Mouse (Mus musculus) left cerebral cortex, postnatal 36 days (tissue): ENCODE measurements around the gene Hdac4. TPM values are rescaled to one million over a fixed set of nuclear protein-coding genes. Genes with fewer than 3 reads are reported as not detected.

ENCODE experiments used
- DNase-seq, 2 experiments: peaks; one replicate each; pipeline ENCODE4 v3.0.0; 2021 to 2022; ENCODE audit warnings: low spot score in 2 of 2, mixed read lengths in 1 of 2
- intact Hi-C: fragments of 180-260 bp; cut with DNase I; formaldehyde crosslinking; loops from one replicate; pipeline ENCODE4 v1.15.1; 2025
- total RNA-seq, 2 experiments: library from RNA; stranded (reverse); gene quantifications; 2 replicates each; pipeline ENCODE4 v1.2.3; 2021

Hdac4 gene
- total RNA-seq, 2 experiments from 2014 or later, result 105 to 125 TPM

DNA sequence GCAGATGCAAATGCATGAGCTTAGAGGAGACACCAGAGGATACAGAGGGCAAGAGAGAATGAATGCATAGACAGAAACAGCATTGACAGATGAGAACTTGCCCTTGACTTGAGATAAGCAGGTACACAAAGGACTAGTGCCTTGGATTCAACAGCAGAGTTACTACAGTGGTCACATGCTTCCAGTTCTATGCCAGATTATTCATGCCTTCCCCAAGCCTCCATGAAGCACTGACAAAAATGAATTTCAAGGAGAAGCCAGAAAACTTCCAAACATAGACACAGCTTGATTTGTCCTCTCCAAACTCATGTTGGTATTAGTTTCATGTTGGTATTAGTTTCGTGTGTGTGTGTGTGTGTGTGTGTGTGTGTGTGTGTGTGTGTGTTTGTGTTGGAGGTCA is 149.8 kb downstream of the Hdac4 start:
- no peak for DNase-seq
- intact Hi-C loops, result no loop called here

DNA sequence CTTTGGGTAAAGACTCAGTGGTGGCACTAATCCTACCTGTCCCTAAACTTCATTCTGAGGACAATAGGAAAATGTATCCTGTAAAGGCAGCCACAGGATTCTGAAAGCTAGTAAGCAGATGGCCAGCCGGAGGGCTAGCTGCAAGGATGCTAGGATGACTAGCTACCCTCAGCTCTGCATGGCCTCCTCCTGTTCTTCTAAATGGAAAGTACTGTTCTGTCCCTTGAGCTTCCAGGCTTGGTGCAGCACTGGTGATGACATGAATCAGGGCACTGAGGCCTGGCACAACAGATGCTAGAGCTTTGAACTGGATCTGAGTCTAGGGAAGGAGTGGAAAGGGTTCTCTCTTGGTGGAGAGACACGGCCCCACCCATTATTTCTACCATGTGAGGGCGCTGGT is 150.6 kb downstream of the Hdac4 start:
- DNase-seq, result no peak
- intact Hi-C loops, result no loop called here

DNA sequence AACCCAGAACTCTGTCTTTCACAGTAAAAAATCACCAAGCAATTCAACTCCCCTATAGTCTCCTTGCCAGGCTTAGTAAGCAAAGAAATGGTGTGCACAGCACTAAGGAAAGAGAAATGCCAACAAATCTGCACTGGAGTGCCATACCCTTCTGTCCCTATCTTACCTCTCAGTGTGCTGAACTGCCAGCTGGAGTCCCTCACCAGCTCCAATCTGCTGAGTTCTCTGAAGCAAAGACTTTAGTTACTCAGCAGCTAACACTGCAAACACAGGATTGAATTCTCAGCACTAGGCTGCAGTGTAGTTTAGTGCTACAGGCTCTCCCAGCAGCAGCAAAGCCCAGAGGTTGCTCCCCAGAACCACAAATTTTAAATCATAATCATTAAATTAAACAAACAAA is 151.5 kb downstream of the Hdac4 start:
- DNase-seq, result no peak
- intact Hi-C loops, result no loop called here

DNA sequence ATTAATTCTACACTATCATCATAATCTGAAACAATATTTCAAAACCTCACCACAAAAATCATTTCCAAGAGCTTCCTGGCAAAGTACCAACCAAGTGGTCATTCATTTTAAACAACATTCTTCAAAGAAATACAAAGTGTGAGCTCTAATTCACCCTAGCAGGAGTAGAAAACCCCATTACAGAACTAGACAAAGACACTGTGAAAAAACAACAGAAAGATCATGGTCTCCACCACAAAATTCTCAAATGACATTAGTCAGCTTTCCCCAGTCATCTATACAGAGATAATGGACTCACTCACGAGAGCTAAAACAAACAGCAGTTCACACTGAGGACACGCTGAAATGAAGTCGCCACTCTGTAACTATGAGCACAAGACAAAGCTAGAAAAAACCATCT is 153.4 kb downstream of the Hdac4 start:
- no peak for DNase-seq

DNA sequence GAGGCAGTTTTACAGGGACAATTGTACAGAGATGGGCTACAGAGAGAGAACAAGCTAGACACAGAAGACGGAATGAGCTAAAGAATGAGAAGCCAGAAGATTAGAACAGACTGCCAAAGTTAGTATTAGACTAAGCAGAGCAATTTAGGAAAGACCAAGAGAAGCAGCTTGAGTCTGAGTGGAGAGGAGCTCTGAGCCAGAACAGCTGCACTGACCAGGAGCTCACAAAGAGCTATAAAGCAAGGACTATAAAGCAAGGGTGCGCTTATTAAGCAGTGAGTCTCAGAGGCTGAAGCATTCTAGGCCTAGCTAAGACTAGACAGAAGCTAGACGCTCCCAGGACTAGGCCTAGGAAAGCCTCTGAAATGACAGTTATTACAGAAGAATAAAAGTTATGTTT is 154.2 kb downstream of the Hdac4 start:
- no peak for DNase-seq
- intact Hi-C loops, result no loop called here

More for the DNA sequence above, 153.4 kb downstream of the Hdac4 start:
- intact Hi-C loops, result no loop called here

DNA sequence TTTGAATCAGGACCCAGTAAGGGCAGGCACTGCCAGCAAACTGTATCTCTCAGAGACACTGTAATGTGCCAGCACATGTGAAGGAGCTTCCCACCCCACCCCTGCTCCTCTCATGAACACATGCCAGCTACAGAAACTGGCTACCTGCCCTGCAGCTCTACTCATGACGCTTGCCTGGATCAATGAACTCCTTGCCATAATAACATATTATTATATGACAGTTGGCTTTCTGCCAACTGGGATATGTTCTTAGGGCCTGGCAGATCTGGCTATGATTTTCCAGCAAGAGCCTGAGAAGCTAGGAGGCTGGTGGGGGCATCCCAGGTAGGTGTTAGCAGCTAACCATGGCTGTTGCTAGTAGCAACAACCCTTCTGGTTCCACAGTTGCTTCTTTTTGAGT is 156.8 kb downstream of the Hdac4 start:
- DNase-seq, result peak; percentile 16 to 28
- intact Hi-C loops, result no loop called here

DNA sequence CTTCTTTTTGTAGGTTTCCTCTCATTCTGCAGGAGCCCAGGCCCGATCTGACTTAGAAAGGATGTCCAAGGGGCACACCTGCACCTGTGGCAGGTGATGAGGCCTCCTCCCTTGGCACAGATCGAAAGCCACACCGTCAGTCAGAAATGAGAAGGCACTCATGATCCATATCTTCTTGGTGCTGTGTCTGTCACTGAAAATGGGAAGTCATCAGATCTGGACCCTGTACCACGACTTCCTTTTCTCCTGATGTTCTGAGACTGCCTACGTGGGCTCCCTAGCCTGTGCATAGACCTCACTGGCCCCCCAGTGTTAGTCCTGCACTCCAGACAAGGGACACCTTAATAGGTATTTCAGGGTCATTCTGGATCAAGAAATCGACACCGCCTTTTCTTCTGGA is 158.5 kb downstream of the Hdac4 start:
- DNase-seq, result no peak
- intact Hi-C loops, result no loop called here

DNA sequence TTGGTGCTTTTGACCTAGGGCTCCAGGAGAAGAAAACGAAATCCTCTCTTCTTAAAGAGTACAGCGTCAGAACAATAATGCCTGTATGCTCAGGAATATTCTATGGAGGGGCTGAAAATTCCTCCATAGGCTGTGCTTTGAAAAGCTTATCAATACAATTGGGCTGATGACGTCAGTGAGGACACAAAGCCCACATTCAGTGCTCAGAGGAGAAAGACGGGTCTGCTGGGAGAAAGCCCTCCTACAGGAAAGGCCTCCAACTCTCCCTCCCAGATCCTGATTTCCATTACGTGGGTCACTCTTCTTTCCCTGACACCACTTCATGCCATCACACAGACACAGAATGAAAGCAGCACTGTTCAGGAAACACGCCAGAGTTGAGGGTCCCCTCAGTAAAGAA is 159.7 kb downstream of the Hdac4 start:
- intact Hi-C loops, result no loop called here

DNA sequence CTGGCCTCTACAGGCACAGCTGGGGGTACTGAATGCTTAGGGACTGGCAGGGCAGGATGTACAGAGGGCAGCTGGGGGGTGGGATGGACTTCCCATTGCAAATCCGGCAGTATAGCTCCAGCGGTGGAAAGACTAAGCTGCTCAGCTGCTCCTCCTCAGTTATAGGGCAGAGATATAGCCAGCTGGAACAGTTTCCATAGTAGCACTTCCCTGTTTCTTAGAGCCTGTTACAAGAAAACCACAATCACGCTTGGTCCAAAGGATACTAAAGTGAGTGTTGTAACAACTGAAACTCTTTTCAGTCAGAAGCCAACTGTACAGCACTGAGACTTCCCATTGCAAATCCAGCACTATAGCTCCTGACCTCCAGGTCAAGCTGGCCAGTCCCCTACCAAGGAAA is 161.3 kb downstream of the Hdac4 start:
- intact Hi-C loops, result no loop called here
- DNase-seq, result no peak

More for the DNA sequence above, 159.7 kb downstream of the Hdac4 start:
- no peak for DNase-seq

DNA sequence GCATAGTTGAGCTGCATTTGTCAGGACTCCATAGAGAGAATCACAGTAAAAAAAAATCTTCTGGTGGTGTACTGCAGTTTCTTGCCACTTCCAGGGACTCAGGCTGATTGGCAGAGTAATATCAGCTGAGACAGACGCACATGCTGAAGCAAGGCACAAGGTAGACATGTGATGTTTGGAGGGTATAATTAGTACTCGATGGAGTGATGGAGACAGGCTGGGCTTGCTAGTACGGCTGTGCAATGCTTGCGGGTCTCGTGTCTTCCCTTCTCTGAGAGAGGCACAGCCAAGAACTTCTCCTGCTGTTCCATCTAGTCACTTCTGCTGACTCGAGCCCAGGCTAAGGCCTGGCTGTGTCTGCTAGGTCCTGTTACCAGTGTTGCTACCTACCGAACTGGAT is 162.0 kb downstream of the Hdac4 start:
- intact Hi-C loops, result no loop called here
- no peak for DNase-seq

DNA sequence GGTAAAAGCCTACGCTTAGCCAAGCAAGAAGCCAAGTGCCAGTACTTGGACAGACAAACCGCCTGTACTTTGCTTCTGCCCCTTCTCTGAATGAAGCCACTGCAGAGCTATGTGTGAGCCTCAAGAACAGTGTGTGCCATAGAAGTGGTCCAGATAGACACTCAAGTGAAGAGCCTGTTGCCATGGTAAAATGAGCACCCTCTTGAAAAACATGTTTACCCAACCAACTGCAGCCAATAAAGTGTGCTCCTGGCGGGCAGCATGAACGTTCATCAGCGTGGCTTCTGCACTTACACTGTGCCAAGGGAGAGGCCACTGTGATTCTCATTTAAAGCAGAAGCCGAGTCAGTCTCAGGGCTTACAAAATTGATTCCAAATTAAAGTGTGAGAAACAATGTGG is 165.0 kb downstream of the Hdac4 start:
- DNase-seq, result no peak
- intact Hi-C loops, result no loop called here

DNA sequence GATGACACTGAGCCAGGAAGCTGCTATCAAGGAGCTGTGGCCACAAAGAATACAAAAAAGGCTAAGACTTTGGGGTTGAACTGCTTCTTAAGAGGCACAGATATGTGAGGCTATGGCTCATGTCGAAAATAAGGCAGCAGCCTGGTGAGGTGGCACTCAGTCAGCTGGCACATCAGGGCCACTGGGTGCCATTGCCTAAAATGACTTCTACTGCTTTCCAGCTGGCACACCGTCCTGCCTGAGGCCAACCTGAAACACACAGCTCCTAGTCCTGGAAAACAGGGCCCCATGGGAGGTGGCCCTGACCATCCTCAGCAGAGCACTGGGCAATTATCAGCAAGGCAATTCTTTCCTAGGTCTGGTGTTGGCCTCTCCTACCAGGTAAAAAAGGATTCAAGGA is 167.3 kb downstream of the Hdac4 start:
- intact Hi-C loops, result no loop called here
- no peak for DNase-seq

DNA sequence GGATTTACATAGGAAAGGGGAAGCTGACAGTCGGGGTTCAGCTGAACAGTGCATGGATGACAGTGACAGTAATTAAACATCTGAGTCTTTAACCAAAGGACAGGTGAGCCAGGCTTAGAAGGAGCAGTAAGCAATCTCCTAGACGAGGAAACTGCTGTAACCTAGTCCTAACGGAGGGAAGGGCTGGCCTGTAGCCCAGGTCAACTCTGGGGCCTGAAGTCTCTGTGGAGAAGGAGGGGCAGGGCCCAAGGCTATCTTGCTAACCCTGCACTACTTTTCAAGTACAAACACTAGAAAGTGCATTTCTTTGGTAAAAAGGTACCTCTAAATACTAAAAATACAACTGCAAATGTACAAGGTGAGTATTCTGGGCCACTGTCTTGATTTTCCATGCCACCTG is 169.1 kb downstream of the Hdac4 start:
- no peak for DNase-seq
- intact Hi-C loops, result no loop called here

DNA sequence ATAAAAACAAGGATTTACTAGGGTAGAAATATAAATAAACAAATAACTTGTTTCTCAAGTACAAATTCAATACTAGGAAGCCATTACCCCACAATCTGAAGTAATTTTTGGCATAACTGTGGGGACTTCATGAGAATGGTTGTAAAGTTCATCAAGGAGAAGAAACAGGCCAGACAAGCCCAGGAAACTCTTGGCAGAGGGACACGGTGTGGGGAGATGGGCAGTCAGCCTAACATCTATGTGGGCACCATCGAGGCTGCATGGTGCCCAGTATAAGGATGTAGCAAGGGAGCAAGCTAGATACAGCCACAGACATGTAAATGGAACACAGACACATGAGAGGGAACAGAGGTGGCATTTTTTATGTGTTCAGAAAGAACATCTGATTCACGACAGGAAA is 171.6 kb downstream of the Hdac4 start:
- intact Hi-C loops, result no loop called here
- DNase-seq, result no peak

DNA sequence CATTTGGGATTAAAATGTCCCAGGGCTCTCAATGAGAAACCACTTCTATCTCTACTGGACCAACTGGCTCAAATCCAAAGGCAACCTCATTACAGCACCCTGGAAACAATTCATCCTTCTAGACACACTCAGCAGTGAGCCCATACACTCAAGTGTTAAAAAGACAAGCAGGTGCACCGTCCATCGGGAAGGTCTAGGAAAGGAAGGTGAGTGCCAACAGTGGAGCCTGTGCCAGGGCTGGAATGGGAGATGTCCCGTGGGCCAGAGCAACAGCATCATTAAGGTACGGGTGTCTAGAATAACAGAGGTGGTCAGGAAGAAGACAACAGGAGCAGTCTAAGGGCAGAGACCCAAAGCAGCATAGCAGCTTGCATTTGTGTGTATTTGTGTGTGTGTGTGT is 173.5 kb downstream of the Hdac4 start:
- intact Hi-C loops, result no loop called here
- no peak for DNase-seq

DNA sequence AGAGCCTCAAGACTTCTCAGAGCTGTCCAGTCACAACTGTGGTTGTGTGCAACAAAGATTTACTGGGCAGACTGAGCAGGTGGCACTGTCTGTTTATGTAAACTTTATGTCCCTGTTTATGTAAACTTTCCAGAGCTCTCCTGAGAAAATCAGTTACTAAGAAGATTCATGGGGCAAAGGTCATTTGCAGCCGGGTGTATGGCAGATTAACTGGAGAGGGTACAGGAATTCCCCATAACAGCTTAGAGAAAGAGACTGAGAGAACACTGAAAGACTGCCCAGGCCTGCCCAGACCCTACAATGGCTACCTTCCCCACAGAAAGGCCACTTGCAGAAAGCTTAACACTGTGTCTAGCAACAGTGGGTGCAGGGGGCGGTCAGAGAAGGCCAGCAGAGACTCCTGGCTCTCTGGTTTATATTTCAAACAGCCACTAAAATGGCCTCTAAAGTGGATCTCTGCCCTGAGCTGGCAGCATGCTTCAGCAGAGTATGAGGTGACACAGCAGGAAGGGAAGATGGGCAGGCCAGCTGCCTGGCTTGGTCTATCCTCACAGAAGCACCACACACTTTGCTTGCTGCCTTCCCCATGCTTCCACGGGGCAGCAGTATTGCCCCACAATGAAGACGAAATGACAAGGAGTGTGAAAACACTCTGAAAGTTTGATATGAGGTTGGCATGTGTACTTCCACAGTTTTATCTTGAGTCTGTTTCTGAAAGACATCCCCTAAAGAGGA is 179.4 kb downstream of the Hdac4 start:
- DNase-seq, result no peak
- intact Hi-C loops, result no loop called here

DNA sequence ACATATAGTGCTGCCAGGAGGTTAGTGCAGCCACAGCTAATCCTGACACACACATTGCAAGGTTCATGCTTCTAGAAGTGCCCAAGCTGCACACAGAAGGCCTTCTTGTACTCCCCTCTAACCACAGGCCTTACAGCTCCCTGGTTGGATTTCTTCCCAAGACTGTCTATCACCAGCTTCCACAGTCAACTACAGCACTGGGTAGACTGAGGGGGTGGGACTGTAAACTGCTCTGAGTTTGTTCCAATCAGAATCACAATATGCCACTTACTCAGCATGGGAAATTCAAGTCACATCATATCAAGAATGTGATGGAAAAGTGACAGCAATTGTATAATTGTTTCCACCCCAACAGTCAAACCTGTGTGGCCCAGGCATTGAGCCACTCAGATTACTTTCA is 180.2 kb downstream of the Hdac4 start:
- DNase-seq, result no peak
- intact Hi-C loops, result no loop called here

DNA sequence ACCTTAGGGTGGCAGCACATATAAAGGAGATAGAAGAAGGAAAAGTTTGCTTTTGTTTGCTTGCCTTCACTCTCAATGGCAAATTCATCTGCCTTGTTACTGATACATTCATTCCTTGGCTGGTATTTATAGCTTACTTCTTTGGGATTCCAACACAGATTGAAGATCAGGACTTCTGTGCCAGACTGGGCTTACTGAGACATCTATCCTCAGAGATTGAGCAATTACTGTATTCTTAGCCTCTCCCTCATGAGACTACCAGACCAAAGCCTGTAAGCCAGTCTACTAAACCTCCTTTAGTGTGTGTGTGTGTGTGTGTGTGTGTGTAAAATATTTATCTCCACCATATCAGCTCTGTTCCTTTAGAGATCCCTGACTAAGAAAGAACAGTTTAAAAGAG is 181.0 kb downstream of the Hdac4 start:
- intact Hi-C loops, result no loop called here
- DNase-seq, result no peak

DNA sequence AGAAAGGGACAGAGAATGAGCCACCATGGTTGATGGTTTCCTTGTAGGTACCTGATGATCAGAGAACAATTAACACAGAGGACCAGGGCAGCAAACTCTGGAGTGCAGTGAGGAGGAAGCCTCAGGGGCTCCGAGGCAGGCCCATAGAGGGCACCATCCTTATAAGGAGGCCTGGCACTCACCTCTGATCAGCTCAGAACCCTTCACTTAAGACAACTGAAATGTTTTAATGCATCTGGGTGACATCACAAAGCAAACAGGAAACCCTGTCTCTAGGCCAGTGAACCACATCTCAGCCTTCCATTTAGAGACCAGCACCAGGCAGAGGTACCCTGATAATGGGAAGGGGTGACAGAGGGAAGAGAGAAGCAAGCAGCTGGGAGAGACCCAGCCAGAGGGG is 188.8 kb downstream of the Hdac4 start:
- no peak for DNase-seq
- intact Hi-C loops, result no loop called here

DNA sequence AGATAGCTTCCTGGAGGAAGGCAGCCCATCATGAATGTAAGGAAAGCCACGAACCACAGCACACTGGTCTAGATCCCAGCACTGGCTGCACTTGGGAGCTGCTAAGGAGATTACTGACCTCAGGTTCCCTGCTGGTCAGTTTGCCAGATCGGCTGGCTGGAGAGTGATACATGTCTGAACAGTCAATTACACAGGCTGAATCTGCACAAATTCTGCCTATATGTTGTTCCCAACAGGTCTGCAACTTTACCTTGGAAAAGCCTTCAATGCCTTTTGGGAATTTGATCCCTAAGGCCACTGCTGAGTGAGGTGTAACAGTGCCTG is 189.9 kb downstream of the Hdac4 start:
- DNase-seq, result no peak
- intact Hi-C loops, result no loop called here

DNA sequence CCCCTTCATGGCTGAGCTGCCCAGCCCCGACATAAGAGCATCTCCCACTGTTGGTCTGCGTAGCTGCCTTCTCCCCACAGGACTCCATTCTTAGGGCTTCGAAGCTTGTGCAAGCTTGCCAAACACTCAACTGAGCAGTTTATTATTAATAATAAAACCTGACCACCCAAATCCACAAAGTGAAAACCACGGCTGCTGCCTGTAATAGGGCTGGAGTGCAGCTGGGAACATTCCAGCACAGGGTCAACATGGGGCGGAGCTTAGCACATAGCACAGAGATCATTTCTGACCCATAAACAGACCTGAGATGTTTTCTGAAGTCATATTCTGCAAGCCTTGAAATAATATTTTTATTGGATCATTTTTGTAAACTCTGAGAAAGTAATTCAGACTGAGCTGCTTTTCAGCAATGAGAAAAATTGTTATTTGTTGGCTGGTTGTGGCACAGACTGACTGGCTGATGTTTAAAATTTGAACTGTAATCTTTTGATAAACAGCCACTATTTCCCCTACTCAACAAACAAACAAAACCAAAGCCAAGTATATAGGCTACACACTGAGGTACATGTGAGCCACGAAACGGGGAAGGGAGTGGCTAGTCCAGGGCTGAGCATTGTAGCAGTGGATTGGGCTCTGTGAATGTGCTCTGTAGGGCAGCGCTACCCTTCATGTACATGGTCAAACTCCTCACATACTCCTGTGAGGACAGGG is 190.4 kb downstream of the Hdac4 start:
- no peak for DNase-seq
- intact Hi-C loops, result no loop called here

DNA sequence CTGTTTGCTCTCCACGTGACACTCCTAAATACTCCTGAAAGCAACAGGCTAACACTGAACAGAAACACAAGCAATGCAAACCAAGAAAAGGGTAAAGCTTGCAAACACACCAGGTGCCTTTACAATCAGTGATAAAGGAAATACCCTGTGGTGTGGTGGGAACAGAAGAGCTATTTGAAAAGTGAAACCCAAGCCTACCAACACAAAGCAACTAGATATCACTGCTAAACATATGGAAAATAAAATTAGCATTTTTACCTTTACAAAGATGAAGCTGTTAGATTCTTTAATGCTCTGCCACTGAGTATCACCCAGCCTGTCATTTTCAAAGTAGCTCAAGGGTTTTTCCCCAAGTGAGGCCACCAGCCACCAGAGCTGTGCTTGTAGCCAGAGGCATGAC is 191.4 kb downstream of the Hdac4 start:
- no peak for DNase-seq
- intact Hi-C loops, result no loop called here
